Mouse (Mus musculus): Measurements from ENCODE around the gene Btbd35f3. TPM values are rescaled to one million over a fixed set of nuclear protein-coding genes. Genes with fewer than 3 reads are reported as not detected.
"Not testable (repeated sequence)": the region's sequence is repeated elsewhere in the genome, so short reads cannot be mapped to it uniquely, and the experiment has no call there.

The Btbd35f3 gene
- not detected for polyA plus RNA-seq (2021)

DNA sequence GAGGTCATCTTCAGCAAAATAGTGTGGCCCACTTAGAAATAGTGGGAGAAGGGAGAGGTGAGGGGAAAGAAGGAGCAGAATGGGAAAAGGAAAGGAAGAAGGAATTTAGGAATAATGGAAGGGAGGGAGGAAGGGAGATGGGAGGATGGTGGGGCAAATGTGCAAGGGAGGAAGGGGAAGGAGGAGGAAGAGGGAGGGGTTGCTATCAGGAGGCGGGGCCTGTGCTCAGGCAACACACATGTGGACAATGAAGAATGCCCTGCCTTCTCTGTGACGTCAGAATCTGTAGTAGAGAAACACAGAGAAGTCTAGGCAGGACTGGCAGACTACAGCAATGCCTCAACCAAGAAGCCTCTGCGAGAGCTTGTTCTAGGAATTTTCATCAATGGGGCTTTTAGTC is at the start of gene Btbd35f3:
TSS of gene Btbd35f3 (plus strand) at position 301 of the 400 bp plus-strand sequence.
- ATAC-seq; DNase-seq (ENCODE audit: low read depth, low spot score): not testable (repeated sequence)

More for the DNA sequence above, at the start of gene Btbd35f3:
- H3K27me3 ChIP-seq; CTCF ChIA-PET; POLR2A ChIA-PET; in situ Hi-C loops (cut with MboI; ENCODE audit: low pct_unique_long_range_greater_than_20kb): not testable (repeated sequence)

Other genes with a start within 250 kb of the Btbd35f3 start
- not detected for gene Btbd35f16, start 80.7 kb upstream of the Btbd35f3 start, polyA plus RNA-seq (2021)
- not detected for gene Btbd35f28, start 158.9 kb downstream of the Btbd35f3 start, polyA plus RNA-seq (2021)